Comparison of ENCODE assay signal across 14 mouse cellular contexts in genomic region chr17:7210648-7211047, GRCm38 (mm10). TPM values are rescaled to one million over a fixed set of nuclear protein-coding genes. Genes with fewer than 3 reads are reported as not detected.
A peak's percentile ranks its signal among the peaks of the same experiment; 100 is the strongest.
DNase-seq lines count a peak whose midpoint lies in the region; ATAC-seq and TF ChIP-seq lines count a peak whose summit lies in the region.
"Had no signal": no experiment of that assay in that cellular context is flagged by ENCODE, and none has a peak within 500 bp of the region (broad histone marks: within the 10 kb centered on the region; RNA-seq: fewer than 3 reads in every experiment).

No protein-coding gene starts in this region.

- no peak overlapping the region for H3K4me2 ChIP-seq in midbrain, postnatal 0 days (ENCODE audit: low read depth, low read length, poor library complexity, severe bottlenecking)
- no peak overlapping the region for H3K4me2 ChIP-seq in midbrain, embryonic 16.5 days (ENCODE audit: low read length)
- H3K4me2 ChIP-seq in embryonic facial prominence, embryonic 12.5 days (replicated peaks) = no peak overlapping the region
- H3K4me2 ChIP-seq in hindbrain, embryonic 12.5 days (replicated peaks) = no peak overlapping the region

- WGBS in midbrain, postnatal 0 days = 53% methylated on average over 11 of the region's 11 CpGs
- 44% methylated on average over 11 of the region's 11 CpGs for WGBS in midbrain, embryonic 16.5 days
- WGBS in embryonic facial prominence, embryonic 12.5 days = 53% methylated on average over 11 of the region's 11 CpGs
- 31% methylated on average over 11 of the region's 11 CpGs for WGBS in hindbrain, embryonic 12.5 days

- DNase-seq in midbrain, postnatal 0 days (ENCODE audit: low spot score) = peak; percentile 31
- DNase-seq in ovary, postnatal 36 days (ENCODE audit: low spot score) = no peak
- DNase-seq in right cerebral cortex, adult 18-20 months = no peak
- DNase-seq: adrenal gland, postnatal 25 days; cerebellum, adult 8-10 months; kidney, adult 8-10 months; lung, postnatal 10 days; spleen, adult 18-20 months; thymus, adult 2 months had no signal

- H3K36me3 ChIP-seq in midbrain, postnatal 0 days (ENCODE audit: insufficient read depth, low read length) = no peaks in the 10 kb centered on the region
- H3K36me3 ChIP-seq in midbrain, embryonic 16.5 days (ENCODE audit: control insufficient read depth, insufficient read depth, low read length) = no peaks in the 10 kb centered on the region
- no peaks in the 10 kb centered on the region for H3K36me3 ChIP-seq in embryonic facial prominence, embryonic 12.5 days
- H3K36me3 ChIP-seq in hindbrain, embryonic 12.5 days = no peaks in the 10 kb centered on the region

- peaks cover 2% of the 10 kb centered on the region; the same call in 1 of the 2 replicates for H3K4me1 ChIP-seq in midbrain, postnatal 0 days (ENCODE audit: insufficient read depth, low read length)
- peaks cover 6% of the 10 kb centered on the region for H3K4me1 ChIP-seq in midbrain, embryonic 16.5 days (ENCODE audit: control insufficient read depth, insufficient read depth, low read length)
- H3K4me1 ChIP-seq in embryonic facial prominence, embryonic 12.5 days = peaks cover 29% of the 10 kb centered on the region; the same call in 1 of the 2 replicates
- peaks cover 42% of the 10 kb centered on the region for H3K4me1 ChIP-seq in hindbrain, embryonic 12.5 days
- H3K4me1 ChIP-seq: megakaryocyte, embryonic 14.5 days had no signal

- no peak for TF ChIP-seq CTCF in midbrain, postnatal 0 days (IDR thresholded peaks at IDR 0.05)

- no peak for ATAC-seq in midbrain, postnatal 0 days (ENCODE audit: low FRiP score)
- no peak for ATAC-seq in midbrain, embryonic 16.5 days
- no peak for ATAC-seq in embryonic facial prominence, embryonic 12.5 days (ENCODE audit: insufficient number of reproducible peaks, insufficient read depth, low FRiP score, low TSS enrichment)
- peak; percentile 57 for ATAC-seq in hindbrain, embryonic 12.5 days (ENCODE audit: low FRiP score)
- no peak for ATAC-seq in erythroid progenitor cell, adult 5-6 weeks (replicated peaks; ENCODE audit: low FRiP score, poor library complexity, severe bottlenecking)

- no peaks in the 10 kb centered on the region for H3K9me3 ChIP-seq in midbrain, postnatal 0 days (ENCODE audit: low read length)
- no peaks in the 10 kb centered on the region for H3K9me3 ChIP-seq in midbrain, embryonic 16.5 days (replicated peaks; ENCODE audit: control insufficient read depth, low read length, poor library complexity, severe bottlenecking)
- no peaks in the 10 kb centered on the region for H3K9me3 ChIP-seq in embryonic facial prominence, embryonic 12.5 days
- H3K9me3 ChIP-seq in hindbrain, embryonic 12.5 days (replicated peaks) = no peaks in the 10 kb centered on the region
- H3K9me3 ChIP-seq: megakaryocyte, embryonic 14.5 days had no signal

- no peak overlapping the region for H3K9ac ChIP-seq in midbrain, postnatal 0 days (replicated peaks; ENCODE audit: low read length, poor library complexity, severe bottlenecking)
- no peak overlapping the region for H3K9ac ChIP-seq in midbrain, embryonic 16.5 days (ENCODE audit: low read depth, low read length)
- no peak overlapping the region for H3K9ac ChIP-seq in embryonic facial prominence, embryonic 12.5 days
- no peak overlapping the region for H3K9ac ChIP-seq in hindbrain, embryonic 12.5 days

- H3K27me3 ChIP-seq in midbrain, postnatal 0 days (ENCODE audit: insufficient read depth, low read length) = no peaks in the 10 kb centered on the region
- no peaks in the 10 kb centered on the region for H3K27me3 ChIP-seq in midbrain, embryonic 16.5 days (ENCODE audit: control insufficient read depth, insufficient read depth, low read depth, low read length)
- no peaks in the 10 kb centered on the region for H3K27me3 ChIP-seq in embryonic facial prominence, embryonic 12.5 days
- no peaks in the 10 kb centered on the region for H3K27me3 ChIP-seq in hindbrain, embryonic 12.5 days
- H3K27me3 ChIP-seq: megakaryocyte, embryonic 14.5 days had no signal

- no peak overlapping the region for H3K4me3 ChIP-seq in midbrain, postnatal 0 days (ENCODE audit: low read depth, low read length)
- no peak overlapping the region for H3K4me3 ChIP-seq in midbrain, embryonic 16.5 days (ENCODE audit: low read depth, low read length)
- no peak overlapping the region for H3K4me3 ChIP-seq in embryonic facial prominence, embryonic 12.5 days
- no peak overlapping the region for H3K4me3 ChIP-seq in hindbrain, embryonic 12.5 days
- H3K4me3 ChIP-seq: megakaryocyte, embryonic 14.5 days had no signal

- H3K27ac ChIP-seq in midbrain, postnatal 0 days (ENCODE audit: low read depth, low read length) = no peak overlapping the region
- H3K27ac ChIP-seq in midbrain, embryonic 16.5 days (ENCODE audit: low read length) = no peak overlapping the region
- H3K27ac ChIP-seq in embryonic facial prominence, embryonic 12.5 days = 0 out of 2 replicates have a peak overlapping the region, but pooled peaks have one; percentile 17
- H3K27ac ChIP-seq in hindbrain, embryonic 12.5 days = peak overlapping the region; percentile 25

RNA-seq across cellular contexts. Expression of gene Rps6ka2, which starts 40.7 kb away (rescaled TPM):
- 33.2 and 34.2 TPM in 2 replicates for total RNA-seq in midbrain, postnatal 0 days (2014; rRNA removed)
- polyA plus RNA-seq in midbrain, postnatal 0 days (2015; fragmentation: Nextera tagmentation; extraction: Ambion mirVana) = 14.7 and 16.8 TPM in 2 replicates
- 19.6 and 22.1 TPM in 2 replicates for polyA plus RNA-seq in midbrain, embryonic 16.5 days (2015; fragmentation: Nextera tagmentation; extraction: Ambion mirVana)
- polyA plus RNA-seq in embryonic facial prominence, embryonic 12.5 days (2016; fragmentation: Nextera tagmentation; extraction: Ambion mirVana) = 24.6 and 24.8 TPM in 2 replicates
- polyA plus RNA-seq in hindbrain, embryonic 12.5 days (2016; fragmentation: Nextera tagmentation; extraction: Ambion mirVana) = 34.3 and 35.2 TPM in 2 replicates
- 1.7 and 4.3 TPM in 2 replicates for total RNA-seq in erythroid progenitor cell, adult 5-6 weeks (2015; ENCODE audit: low replicate concordance)
- total RNA-seq in erythroid progenitor cell, adult 5-6 weeks (2017; ENCODE audit: low replicate concordance) = 2.2 and 3.1 TPM in 2 replicates

Comparison
In these comparisons a context has a peak if more than half of its experiments do, and no peak if none do; other contexts are left out.
1. H3K27ac ChIP-seq: peak in embryonic facial prominence, embryonic 12.5 days (single experiment) and hindbrain, embryonic 12.5 days (single experiment); none in midbrain, postnatal 0 days (single experiment) and midbrain, embryonic 16.5 days (single experiment).